Mouse (Mus musculus) kidney, postnatal 0 days (tissue): ENCODE results near the gene Arhgap33. TPM values are rescaled to one million over a fixed set of nuclear protein-coding genes. Genes with fewer than 3 reads are reported as not detected.
A peak's percentile ranks its signal among the peaks of the same experiment; 100 is the strongest.

Experiments
- ATAC-seq: fragments of 200-750 bp; cut with Nextera tagmentation; replicated peaks from 2 replicates; pipeline ENCODE4 v1.8.0; 2017; ENCODE audit warnings: low read depth, moderate number of reproducible peaks, moderate TSS enrichment, moderate library complexity; ENCODE audit not compliant: low FRiP score
- DNase-seq: peaks from one replicate; pipeline ENCODE4 v3.0.0-alpha.2; 2016; ENCODE audit warnings: low spot score
- H3K27ac ChIP-seq: fragments of 300-500 bp; sonication (generic); 2 replicates; pipeline ENCODE4 v1.5.1; 2014; ENCODE audit warnings: mild to moderate bottlenecking
- H3K27me3 ChIP-seq: fragments of 300-500 bp; sonication (generic); 2 replicates; pipeline ENCODE4 v1.6.1; 2014; ENCODE audit warnings: low read length, mixed read lengths; ENCODE audit not compliant: insufficient read depth
- H3K36me3 ChIP-seq: fragments of 300-500 bp; sonication (generic); 2 replicates; pipeline ENCODE4 v1.6.1; 2014; ENCODE audit warnings: low read length, mixed read lengths; ENCODE audit not compliant: insufficient read depth
- H3K4me1 ChIP-seq: fragments of 300-500 bp; sonication (generic); replicated peaks from 2 replicates; pipeline ENCODE4 v1.6.1; 2014; ENCODE audit warnings: antibody characterized with exemption, low read length, mixed read lengths; ENCODE audit not compliant: insufficient read depth
- H3K4me2 ChIP-seq: fragments of 300-500 bp; sonication (generic); 2 replicates; pipeline ENCODE4 v1.6.1; 2014; ENCODE audit warnings: mild to moderate bottlenecking, low read length, moderate library complexity, mixed read lengths
- H3K4me3 ChIP-seq: fragments of 300-500 bp; sonication (generic); replicated peaks from 2 replicates; pipeline ENCODE4 v1.5.1; 2014; ENCODE audit warnings: low read depth, low read length
- H3K9ac ChIP-seq: fragments of 300-500 bp; sonication (generic); 2 replicates; pipeline ENCODE4 v1.6.1; 2014; ENCODE audit warnings: low read depth, low read length
- H3K9me3 ChIP-seq: fragments of 300-500 bp; sonication (generic); replicated peaks from 2 replicates; pipeline ENCODE4 v1.6.1; 2016; ENCODE audit warnings: low read length, inconsistent platforms, mixed read lengths
- CTCF ChIP-seq: IDR thresholded peaks from 2 replicates; pipeline ENCODE4 v1.5.1; 2016; ENCODE audit warnings: antibody characterized with exemption, low read depth, mild to moderate bottlenecking, moderate library complexity
- WGBS: fragments of 180-500 bp; shearing (Covaris S2); extraction: QIAGEN DNeasy Blood & Tissue Kit; methylation state at CpG from one replicate; pipeline ENCODE4 v1.1.7; 2014; 5-methylcytosine and 5-hydroxymethylcytosine counted together
- microRNA-seq: library from miRNA; unstranded; fragments of <30 nt; microRNA quantifications from one replicate; pipeline ENCODE4, GENCODE M21; 2016
- polyA plus RNA-seq: library from polyadenylated mRNA; unstranded; fragments of >200 nt; fragmentation: Nextera tagmentation; extraction: Ambion mirVana; gene quantifications from 2 replicates; pipeline ENCODE4 v1.2.1, GENCODE M21; 2015

The Arhgap33 gene
- polyA plus RNA-seq, 1 experiment from 2014 or later = 4.2 TPM

GRCm38 (mm10) chr7:30474999-30475398, 59.9 kb downstream of the Arhgap33 start:
- Histone ChIP-seq H3K4me2 (no peak overlapping the region), H3K9ac (no peak overlapping the region), H3K4me3 (no peak overlapping the region), H3K27me3 (peaks cover 3% of the 10 kb centered on the region; the same call in 1 of the 2 replicates), H3K9me3 (no peaks in the 10 kb centered on the region), H3K27ac (no peak overlapping the region), H3K4me1 (no peaks in the 10 kb centered on the region), H3K36me3 (no peaks in the 10 kb centered on the region)
- WGBS = 55% methylated on average over 4 of the region's 4 CpGs
- no peak for ATAC-seq
- no peak for DNase-seq
- no peak for TF ChIP-seq CTCF

- Histone ChIP-seq H3K27me3 (peaks cover under 1% of the 10 kb centered on the region; the same call in 1 of the 2 replicates), H3K4me2 (no peak overlapping the region), H3K36me3 (no peaks in the 10 kb centered on the region), H3K27ac (no peak overlapping the region), H3K4me3 (no peak overlapping the region), H3K9me3 (no peaks in the 10 kb centered on the region), H3K4me1 (no peaks in the 10 kb centered on the region), H3K9ac (no peak overlapping the region)
- peak; percentile 71 for TF ChIP-seq CTCF
- 44% methylated on average over 5 of the region's 5 CpGs for WGBS
- ATAC-seq (no peak), DNase-seq (peak; percentile 43)
These were observed 62.4 kb downstream of the Arhgap33 start for GRCm38 (mm10) chr7:30472411-30472810.

Small RNAs within 50 kb of the gene (microRNA-seq; reads per million reads assigned to microRNA genes)
- gene Gm38670 = 2.4 reads per million, percentile 4 among the genes with 10 or more reads in this experiment

Other genes with a start within 250 kb of the Arhgap33 start
- 22.7 and 23.3 TPM in 2 replicates for gene Clip3, start 243.3 kb downstream of the Arhgap33 start, polyA plus RNA-seq
- 95.3 and 101 TPM in 2 replicates for gene Alkbh6, start 226.3 kb downstream of the Arhgap33 start, polyA plus RNA-seq
- 79.0 and 88.4 TPM in 2 replicates for gene Syne4, start 220.3 kb downstream of the Arhgap33 start, polyA plus RNA-seq
- gene E130208F15Rik, start 213.3 kb downstream of the Arhgap33 start, polyA plus RNA-seq = not detected in 2 replicates
- gene Sdhaf1, start 211.2 kb downstream of the Arhgap33 start, polyA plus RNA-seq = 32.0 and 35.1 TPM in 2 replicates
- gene Lrfn3, start 172.3 kb downstream of the Arhgap33 start, polyA plus RNA-seq = 9.3 and 9.5 TPM in 2 replicates
- 41.9 and 47.3 TPM in 2 replicates for gene Tyrobp, start 121.3 kb downstream of the Arhgap33 start, polyA plus RNA-seq
- gene Hcst, start 115.2 kb downstream of the Arhgap33 start, polyA plus RNA-seq = 2.1 and 3.4 TPM in 2 replicates
- 1.1 and 1.2 TPM in 2 replicates for gene Nfkbid, start 113.3 kb downstream of the Arhgap33 start, polyA plus RNA-seq
- 24.1 and 25.4 TPM in 2 replicates for gene Aplp1, start 89.5 kb downstream of the Arhgap33 start, polyA plus RNA-seq
- 0.65 and 1.5 TPM in 2 replicates for gene Kirrel2, start 77.4 kb downstream of the Arhgap33 start, polyA plus RNA-seq
- gene Nphs1, start 76.7 kb downstream of the Arhgap33 start, polyA plus RNA-seq = 3.8 and 4.3 TPM in 2 replicates
- gene Prodh2, start 41.4 kb downstream of the Arhgap33 start, polyA plus RNA-seq = 22.9 and 34.1 TPM in 2 replicates
- gene Hspb6, start 17.1 kb upstream of the Arhgap33 start, polyA plus RNA-seq = 15.8 and 17.7 TPM in 2 replicates
- 5.2 and 5.6 TPM in 2 replicates for gene Proser3, start 17.2 kb upstream of the Arhgap33 start, polyA plus RNA-seq
- gene Lin37, start 24.8 kb upstream of the Arhgap33 start, polyA plus RNA-seq = 37.6 and 40.8 TPM in 2 replicates
- gene U2af1l4, start 28.2 kb upstream of the Arhgap33 start, polyA plus RNA-seq = 100 and 102 TPM in 2 replicates
- 5.0 and 7.7 TPM in 2 replicates for gene Gm49396, start 28.3 kb upstream of the Arhgap33 start, polyA plus RNA-seq
- 190 TPM in 2 replicates for gene Psenen, start 28.6 kb upstream of the Arhgap33 start, polyA plus RNA-seq
- gene Igflr1, start 30.4 kb upstream of the Arhgap33 start, polyA plus RNA-seq = 2.4 and 2.5 TPM in 2 replicates
- gene Kmt2b, start 53.7 kb upstream of the Arhgap33 start, polyA plus RNA-seq = 4.9 and 5.9 TPM in 2 replicates
- gene Zbtb32, start 63.8 kb upstream of the Arhgap33 start, polyA plus RNA-seq = 0.92 and 1.6 TPM in 2 replicates
- 35.5 and 48.6 TPM in 2 replicates for gene Upk1a, start 77.8 kb upstream of the Arhgap33 start, polyA plus RNA-seq
- gene Cox6b1, start 91.1 kb upstream of the Arhgap33 start, polyA plus RNA-seq = 1,603 and 1,723 TPM in 2 replicates
- gene Etv2, start 100.8 kb upstream of the Arhgap33 start, polyA plus RNA-seq = not detected in 2 replicates
- gene Rbm42, start 115.3 kb upstream of the Arhgap33 start, polyA plus RNA-seq = 110 and 112 TPM in 2 replicates
- 25.2 and 28.8 TPM in 2 replicates for gene Haus5, start 129.9 kb upstream of the Arhgap33 start, polyA plus RNA-seq
- gene Pmis2, start 136.5 kb upstream of the Arhgap33 start, polyA plus RNA-seq = not detected in 2 replicates
- gene 2200002J24Rik, start 163.9 kb upstream of the Arhgap33 start, polyA plus RNA-seq = 2.0 and 2.5 TPM in 2 replicates
- gene Atp4a, start 177.1 kb upstream of the Arhgap33 start, polyA plus RNA-seq = 4.6 and 5.0 TPM in 2 replicates
- gene Tmem147, start 194.5 kb upstream of the Arhgap33 start, polyA plus RNA-seq = 320 and 325 TPM in 2 replicates
- gene Gapdhs, start 208.6 kb upstream of the Arhgap33 start, polyA plus RNA-seq = 0.15 and 0.32 TPM in 2 replicates
- gene Sbsn, start 216.4 kb upstream of the Arhgap33 start, polyA plus RNA-seq = 2.4 and 2.5 TPM in 2 replicates
- gene Dmkn, start 228.7 kb upstream of the Arhgap33 start, polyA plus RNA-seq = 1.7 and 2.7 TPM in 2 replicates